Mouse (Mus musculus) intestine, embryonic 14.5 days (tissue): ENCODE data around the gene Tyrobp. TPM values are rescaled to one million over a fixed set of nuclear protein-coding genes. Genes with fewer than 3 reads are reported as not detected.

ENCODE experiments used
- ATAC-seq: fragments of 200-750 bp; cut with Nextera tagmentation; replicated peaks from 2 replicates; pipeline ENCODE4 v1.8.0; 2017; ENCODE audit warnings: low read depth, moderate number of reproducible peaks, moderate TSS enrichment, moderate library complexity; ENCODE audit not compliant: low FRiP score, low TSS enrichment
- DNase-seq: peaks from one replicate; pipeline ENCODE4 v3.0.0-alpha.2; 2018; ENCODE audit warnings: low spot score
- H3K27ac ChIP-seq: fragments of 300-500 bp; sonication (generic); 2 replicates; pipeline ENCODE4 v1.5.1; 2014; ENCODE audit warnings: low read depth, mild to moderate bottlenecking, control low read depth
- H3K27me3 ChIP-seq: fragments of 300-500 bp; sonication (generic); replicated peaks from 2 replicates; pipeline ENCODE4 v1.6.1; 2014; ENCODE audit warnings: low read length, control low read depth; ENCODE audit not compliant: control insufficient read depth, insufficient read depth
- H3K36me3 ChIP-seq: fragments of 300-500 bp; sonication (generic); 2 replicates; pipeline ENCODE4 v1.6.1; 2014; ENCODE audit warnings: low read length, control low read depth; ENCODE audit not compliant: control insufficient read depth, insufficient read depth
- H3K4me1 ChIP-seq: fragments of 300-500 bp; sonication (generic); replicated peaks from 2 replicates; pipeline ENCODE4 v1.6.1; 2014; ENCODE audit warnings: low read length, control low read depth, mixed read lengths; ENCODE audit not compliant: control insufficient read depth, insufficient read depth
- H3K4me2 ChIP-seq: fragments of 300-500 bp; sonication (generic); 2 replicates; pipeline ENCODE4 v1.6.1; 2014; ENCODE audit warnings: low read length
- H3K4me3 ChIP-seq: fragments of 300-500 bp; sonication (generic); 2 replicates; pipeline ENCODE4 v1.5.1; 2014; ENCODE audit warnings: low read depth, low read length, control low read depth, mixed read lengths
- H3K9ac ChIP-seq: fragments of 300-500 bp; sonication (generic); 2 replicates; pipeline ENCODE4 v1.6.1; 2014; ENCODE audit warnings: mild to moderate bottlenecking, low read length
- H3K9me3 ChIP-seq: fragments of 300-500 bp; sonication (generic); 2 replicates; pipeline ENCODE4 v1.6.1; 2016; ENCODE audit warnings: low read length, control low read depth; ENCODE audit not compliant: control insufficient read depth
- WGBS: fragments of 180-500 bp; shearing (Covaris S2); extraction: QIAGEN DNeasy Blood & Tissue Kit; methylation state at CpG from one replicate; pipeline ENCODE4 v1.1.7; 2014; 5-methylcytosine and 5-hydroxymethylcytosine counted together
- polyA plus RNA-seq: library from polyadenylated mRNA; unstranded; fragments of >200 nt; fragmentation: Nextera tagmentation; extraction: Ambion mirVana; gene quantifications from 2 replicates; pipeline ENCODE4 v1.2.1, GENCODE M21; 2014

The Tyrobp gene
- polyA plus RNA-seq, 1 experiment from 2014 or later = 54.7 TPM

GRCm38 (mm10) chr7:30459484-30459883 lies 45.9 kb downstream of the Tyrobp start:
- ATAC-seq = no peak

GRCm38 (mm10) chr7:30463568-30463967 lies 50.0 kb downstream of the Tyrobp start:
- no peak for ATAC-seq
- H3K4me2 ChIP-seq = no peak overlapping the region
- no peak for DNase-seq
- 30% methylated on average over 7 of the region's 7 CpGs for WGBS
- no peaks in the 10 kb centered on the region for H3K36me3 ChIP-seq
- no peak overlapping the region for H3K27ac ChIP-seq
- H3K9me3 ChIP-seq = no peaks in the 10 kb centered on the region
- H3K27me3 ChIP-seq = peaks cover 98% of the 10 kb centered on the region
- no peak overlapping the region for H3K9ac ChIP-seq
- H3K4me1 ChIP-seq = no peaks in the 10 kb centered on the region
- no peak overlapping the region for H3K4me3 ChIP-seq

More at GRCm38 (mm10) chr7:30459484-30459883, 45.9 kb downstream of the Tyrobp start:
- 40% methylated on average over 6 of the region's 6 CpGs for WGBS
- Histone ChIP-seq H3K9ac (no peak overlapping the region), H3K27ac (no peak overlapping the region), H3K4me3 (no peak overlapping the region), H3K36me3 (no peaks in the 10 kb centered on the region), H3K27me3 (peaks cover 98% of the 10 kb centered on the region), H3K4me2 (no peak overlapping the region), H3K9me3 (no peaks in the 10 kb centered on the region), H3K4me1 (0 out of 2 replicates have a peak, but pooled peaks cover 5% of the 10 kb centered on the region)
- no peak for DNase-seq

- Histone ChIP-seq H3K9ac (no peak overlapping the region), H3K4me2 (no peak overlapping the region), H3K27me3 (peaks cover 96% of the 10 kb centered on the region), H3K4me1 (no peaks in the 10 kb centered on the region), H3K4me3 (no peak overlapping the region), H3K27ac (no peak overlapping the region), H3K36me3 (no peaks in the 10 kb centered on the region), H3K9me3 (no peaks in the 10 kb centered on the region)
- ATAC-seq (no peak), DNase-seq (no peak)
- 26% methylated on average over 4 of the region's 4 CpGs for WGBS
These were observed 50.4 kb downstream of the Tyrobp start for GRCm38 (mm10) chr7:30463996-30464395.

- peaks cover 87% of the 10 kb centered on the region for H3K27me3 ChIP-seq
- no peak for DNase-seq
- ATAC-seq = no peak
- 12% methylated on average over 6 of the region's 6 CpGs for WGBS
- H3K4me3 ChIP-seq = no peak overlapping the region
- H3K4me2 ChIP-seq = no peak overlapping the region
- H3K4me1 ChIP-seq = no peaks in the 10 kb centered on the region
- no peaks in the 10 kb centered on the region for H3K9me3 ChIP-seq
- no peaks in the 10 kb centered on the region for H3K36me3 ChIP-seq
- H3K27ac ChIP-seq = no peak overlapping the region
- no peak overlapping the region for H3K9ac ChIP-seq
These were observed 51.3 kb downstream of the Tyrobp start for GRCm38 (mm10) chr7:30464816-30465300.

Other genes starting within 250 kb of the Tyrobp start
- gene Zfp146, start 244.0 kb upstream of the Tyrobp start, polyA plus RNA-seq = 16.0 and 16.3 TPM in 2 replicates
- 5.8 and 11.3 TPM in 2 replicates for gene Cox7a1, start 229.6 kb upstream of the Tyrobp start, polyA plus RNA-seq
- 81.9 and 85.4 TPM in 2 replicates for gene Capns1, start 214.9 kb upstream of the Tyrobp start, polyA plus RNA-seq
- gene Polr2i, start 181.8 kb upstream of the Tyrobp start, polyA plus RNA-seq = 159 and 161 TPM in 2 replicates
- gene Tbcb, start 181.5 kb upstream of the Tyrobp start, polyA plus RNA-seq = 147 and 157 TPM in 2 replicates
- gene Ovol3, start 178.0 kb upstream of the Tyrobp start, polyA plus RNA-seq = not detected in 2 replicates
- gene Thap8, start 133.7 kb upstream of the Tyrobp start, polyA plus RNA-seq = 0.24 and 0.26 TPM in 2 replicates
- 8.5 and 10.5 TPM in 2 replicates for gene Wdr62, start 133.3 kb upstream of the Tyrobp start, polyA plus RNA-seq
- 41.4 and 46.1 TPM in 2 replicates for gene Clip3, start 122.0 kb upstream of the Tyrobp start, polyA plus RNA-seq
- 70.7 and 79.3 TPM in 2 replicates for gene Alkbh6, start 105.0 kb upstream of the Tyrobp start, polyA plus RNA-seq
- 52.2 and 60.5 TPM in 2 replicates for gene Syne4, start 99.0 kb upstream of the Tyrobp start, polyA plus RNA-seq
- not detected in 2 replicates for gene E130208F15Rik, start 92.0 kb upstream of the Tyrobp start, polyA plus RNA-seq
- gene Sdhaf1, start 89.9 kb upstream of the Tyrobp start, polyA plus RNA-seq = 16.3 and 17.2 TPM in 2 replicates
- 4.4 and 4.5 TPM in 2 replicates for gene Lrfn3, start 51.0 kb upstream of the Tyrobp start, polyA plus RNA-seq
- gene Hcst, start 6.1 kb downstream of the Tyrobp start, polyA plus RNA-seq = 1.6 and 2.1 TPM in 2 replicates
- gene Nfkbid, start 8.0 kb downstream of the Tyrobp start, polyA plus RNA-seq = 2.3 and 3.2 TPM in 2 replicates
- gene Aplp1, start 31.8 kb downstream of the Tyrobp start, polyA plus RNA-seq = 37.9 and 43.0 TPM in 2 replicates
- gene Kirrel2, start 43.9 kb downstream of the Tyrobp start, polyA plus RNA-seq = 0.13 and 2.9 TPM in 2 replicates
- 0.15 and 1.3 TPM in 2 replicates for gene Nphs1, start 44.6 kb downstream of the Tyrobp start, polyA plus RNA-seq
- 1.3 TPM in 2 replicates for gene Prodh2, start 79.9 kb downstream of the Tyrobp start, polyA plus RNA-seq
- 10.7 and 11.9 TPM in 2 replicates for gene Arhgap33, start 121.3 kb downstream of the Tyrobp start, polyA plus RNA-seq
- gene Hspb6, start 138.4 kb downstream of the Tyrobp start, polyA plus RNA-seq = 45.0 and 48.5 TPM in 2 replicates
- gene Proser3, start 138.5 kb downstream of the Tyrobp start, polyA plus RNA-seq = 15.2 and 15.7 TPM in 2 replicates
- 36.9 and 38.5 TPM in 2 replicates for gene Lin37, start 146.1 kb downstream of the Tyrobp start, polyA plus RNA-seq
- gene U2af1l4, start 149.5 kb downstream of the Tyrobp start, polyA plus RNA-seq = 92.3 and 94.5 TPM in 2 replicates
- 7.7 and 9.1 TPM in 2 replicates for gene Gm49396, start 149.6 kb downstream of the Tyrobp start, polyA plus RNA-seq
- 119 and 125 TPM in 2 replicates for gene Psenen, start 149.9 kb downstream of the Tyrobp start, polyA plus RNA-seq
- 3.3 and 3.5 TPM in 2 replicates for gene Igflr1, start 151.7 kb downstream of the Tyrobp start, polyA plus RNA-seq
- gene Kmt2b, start 175.0 kb downstream of the Tyrobp start, polyA plus RNA-seq = 12.8 and 13.0 TPM in 2 replicates
- 0.81 and 0.83 TPM in 2 replicates for gene Zbtb32, start 185.1 kb downstream of the Tyrobp start, polyA plus RNA-seq
- 12.1 and 15.3 TPM in 2 replicates for gene Upk1a, start 199.1 kb downstream of the Tyrobp start, polyA plus RNA-seq
- gene Cox6b1, start 212.4 kb downstream of the Tyrobp start, polyA plus RNA-seq = 1,084 and 1,229 TPM in 2 replicates
- not detected in 2 replicates for gene Etv2, start 222.1 kb downstream of the Tyrobp start, polyA plus RNA-seq
- 96.4 and 101 TPM in 2 replicates for gene Rbm42, start 236.6 kb downstream of the Tyrobp start, polyA plus RNA-seq